In genomic region chr15:12048965-12049364, GRCm38 (mm10) we compare ENCODE assay signal across 12 mouse cellular contexts.
"Had no signal": no experiment of that assay in that cellular context is flagged by ENCODE, and none has a peak within 500 bp of the region (broad histone marks: within the 10 kb centered on the region; RNA-seq: fewer than 3 reads in every experiment).

No protein-coding gene starts in this region.

- ATAC-seq: intestine, embryonic 15.5 days had no signal

- DNase-seq: kidney, adult 11 months; kidney, adult 8-10 months; kidney, postnatal 10 days; kidney, postnatal 36 days; liver, embryonic 13.5 days; lung, adult 2 months; lung, postnatal 14 days; lung, postnatal 4 days; midbrain, embryonic 14.5 days; thymus, adult 18-20 months; thymus, postnatal 36 days had no signal
